Mouse (Mus musculus) lung, postnatal 0 days (tissue): ENCODE measurements around the gene Hist1h3a. TPM values are rescaled to one million over a fixed set of nuclear protein-coding genes. Genes with fewer than 3 reads are reported as not detected.

Experiments
- ATAC-seq: fragments of 200-750 bp; cut with Nextera tagmentation; 2 replicates; pipeline ENCODE4 v1.8.0; 2017; ENCODE audit warnings: moderate library complexity
- DNase-seq: peaks from one replicate; pipeline ENCODE4 v3.0.0-alpha.2; 2016; ENCODE audit warnings: low spot score
- H3K27ac ChIP-seq: fragments of 300-500 bp; sonication (generic); 2 replicates; pipeline ENCODE4 v1.5.1; 2014; ENCODE audit warnings: antibody characterized with exemption, mild to moderate bottlenecking, low read length, mixed read lengths
- H3K27me3 ChIP-seq: fragments of 300-500 bp; sonication (generic); replicated peaks from 2 replicates; pipeline ENCODE4 v1.6.1; 2014; ENCODE audit warnings: low read length, mixed read lengths; ENCODE audit not compliant: insufficient read depth
- H3K36me3 ChIP-seq: fragments of 300-500 bp; sonication (generic); 2 replicates; pipeline ENCODE4 v1.6.1; 2014; ENCODE audit warnings: low read length, mixed read lengths; ENCODE audit not compliant: insufficient read depth
- H3K4me1 ChIP-seq: fragments of 300-500 bp; sonication (generic); 2 replicates; pipeline ENCODE4 v1.6.1; 2014; ENCODE audit warnings: antibody characterized with exemption, low read depth, low read length, mixed read lengths; ENCODE audit not compliant: insufficient read depth
- H3K4me2 ChIP-seq: fragments of 300-500 bp; sonication (generic); replicated peaks from 2 replicates; pipeline ENCODE4 v1.6.1; 2014; ENCODE audit warnings: low read depth, mild to moderate bottlenecking, low read length, moderate library complexity, mixed read lengths
- H3K4me3 ChIP-seq: fragments of 300-500 bp; sonication (generic); 2 replicates; pipeline ENCODE4 v1.5.1; 2014; ENCODE audit warnings: low read depth, low read length
- H3K9ac ChIP-seq: fragments of 300-500 bp; sonication (generic); replicated peaks from 2 replicates; pipeline ENCODE4 v1.6.1; 2014; ENCODE audit warnings: low read depth, mild to moderate bottlenecking
- H3K9me3 ChIP-seq: fragments of 300-500 bp; sonication (generic); 2 replicates; pipeline ENCODE4 v1.6.1; 2016; ENCODE audit warnings: low read length, mixed read lengths
- CTCF ChIP-seq: IDR thresholded peaks from 2 replicates; pipeline ENCODE4 v1.5.1; 2016; ENCODE audit warnings: antibody characterized with exemption, mild to moderate bottlenecking
- EP300 ChIP-seq: IDR thresholded peaks from 2 replicates; pipeline ENCODE4 v1.6.1; 2016; ENCODE audit warnings: antibody characterized with exemption, mild to moderate bottlenecking, control low read depth
- WGBS: fragments of 180-500 bp; shearing (Covaris S2); extraction: QIAGEN DNeasy Blood & Tissue Kit; methylation state at CpG from one replicate; pipeline ENCODE4 v1.1.7; 2014; 5-methylcytosine and 5-hydroxymethylcytosine counted together
- polyA plus RNA-seq: library from polyadenylated mRNA; unstranded; fragments of >200 nt; fragmentation: Nextera tagmentation; extraction: Ambion mirVana; gene quantifications from 2 replicates; pipeline ENCODE4 v1.2.1, GENCODE M21; 2015

Gene Hist1h3a
- polyA plus RNA-seq, 1 experiment from 2014 or later: 1.7 TPM

DNA sequence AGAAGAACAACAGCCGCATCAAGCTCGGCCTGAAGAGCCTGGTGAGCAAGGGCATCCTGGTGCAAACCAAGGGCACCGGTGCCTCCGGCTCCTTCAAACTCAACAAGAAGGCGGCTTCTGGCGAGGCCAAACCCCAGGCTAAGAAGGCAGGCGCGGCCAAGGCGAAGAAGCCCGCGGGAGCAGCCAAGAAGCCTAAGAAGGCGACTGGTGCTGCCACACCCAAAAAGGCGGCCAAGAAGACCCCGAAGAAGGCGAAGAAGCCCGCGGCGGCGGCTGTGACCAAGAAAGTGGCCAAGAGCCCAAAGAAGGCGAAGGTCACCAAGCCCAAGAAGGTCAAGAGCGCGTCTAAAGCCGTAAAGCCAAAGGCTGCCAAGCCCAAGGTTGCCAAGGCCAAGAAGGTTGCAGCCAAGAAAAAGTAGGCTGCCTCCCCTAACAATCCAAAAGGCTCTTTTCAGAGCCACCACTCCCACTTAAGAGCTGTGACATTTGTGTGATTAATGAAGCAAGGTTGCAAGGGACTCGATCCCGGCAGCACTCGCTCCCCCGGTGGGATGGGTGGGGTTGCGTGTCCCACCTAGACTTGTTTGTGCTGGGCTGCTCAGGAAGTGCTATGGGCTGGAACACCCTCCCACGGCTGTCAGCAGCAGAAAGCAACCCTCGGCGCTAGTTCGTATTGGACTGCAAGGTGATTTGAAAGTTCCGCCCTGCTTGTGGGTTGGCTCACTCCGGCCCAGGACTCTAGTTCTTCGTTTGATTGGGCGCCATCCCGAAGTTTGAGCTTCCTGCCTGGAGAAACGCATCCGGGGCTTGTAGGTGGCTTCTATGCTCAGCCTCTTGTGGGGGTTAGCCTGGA, 22.9 kb downstream of the Hist1h3a start:
- H3K36me3 ChIP-seq: no peaks in the 10 kb centered on the region
- ATAC-seq (peak; percentile 85), DNase-seq (peak; percentile 98)
- peak overlapping the region; percentile 71 for H3K4me3 ChIP-seq
- WGBS: under 1% methylated on average over 39 of the region's 39 CpGs
- no peaks in the 10 kb centered on the region for H3K9me3 ChIP-seq
- TF ChIP-seq CTCF: no peak; the same call in none of the 2 replicates
- peak; percentile 59 for TF ChIP-seq EP300
- no peaks in the 10 kb centered on the region for H3K27me3 ChIP-seq
- no peaks in the 10 kb centered on the region for H3K4me1 ChIP-seq
- H3K4me2 ChIP-seq: peak overlapping the region; percentile 90
- H3K27ac ChIP-seq: peak overlapping the region; percentile 97
- peak overlapping the region; percentile 86 for H3K9ac ChIP-seq

DNA sequence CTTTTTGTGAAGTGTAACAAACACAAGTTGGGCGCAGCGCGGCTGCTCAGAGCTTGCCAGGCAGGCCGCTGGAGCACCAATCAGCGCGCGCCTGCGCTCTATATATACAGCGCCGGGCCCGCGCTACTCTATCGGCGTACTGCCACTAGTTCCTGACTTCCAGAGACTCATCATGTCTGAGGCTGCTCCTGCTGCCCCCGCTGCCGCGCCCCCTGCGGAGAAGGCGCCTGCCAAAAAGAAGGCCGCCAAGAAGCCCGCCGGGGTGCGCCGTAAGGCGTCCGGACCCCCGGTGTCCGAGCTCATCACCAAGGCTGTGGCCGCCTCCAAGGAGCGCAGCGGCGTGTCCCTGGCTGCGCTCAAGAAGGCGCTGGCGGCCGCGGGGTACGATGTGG, 23.5 kb downstream of the Hist1h3a start, which contains the start of gene Hist1h1c:
TSS of gene Hist1h1c (plus strand) at position 132 of the 392 bp plus-strand sequence.
- Histone ChIP-seq H3K27ac (peak within 1 kb of the TSS; percentile 97), H3K9me3 (no peaks in the 10 kb centered on the region), H3K9ac (peak within 1 kb of the TSS; percentile 86), H3K27me3 (no peaks in the 10 kb centered on the region), H3K36me3 (no peaks in the 10 kb centered on the region), H3K4me1 (no peaks in the 10 kb centered on the region), H3K4me3 (peak within 1 kb of the TSS; percentile 71), H3K4me2 (peak within 1 kb of the TSS; percentile 90)
- TF ChIP-seq CTCF (no peak; the same call in 1 of the 2 replicates), EP300 (no peak; the same call in 1 of the 2 replicates)
- DNase-seq (peak; percentile 96), ATAC-seq (peak; percentile 91)
- WGBS: 2% methylated on average over 30 of the region's 38 CpGs

GRCm38 (mm10) chr13:23738041-23738440, 24.1 kb downstream of the Hist1h3a start:
- TF ChIP-seq CTCF (no peak), EP300 (no peak)
- no peaks in the 10 kb centered on the region for H3K27me3 ChIP-seq
- H3K9ac ChIP-seq: peak overlapping the region; percentile 86
- DNase-seq: no peak
- no peaks in the 10 kb centered on the region for H3K36me3 ChIP-seq
- H3K27ac ChIP-seq: peak overlapping the region; percentile 97
- no peaks in the 10 kb centered on the region for H3K9me3 ChIP-seq
- peak overlapping the region; percentile 71; the same call in 1 of the 2 replicates for H3K4me3 ChIP-seq
- H3K4me2 ChIP-seq: peak overlapping the region; percentile 90
- WGBS: 23% methylated on average over 4 of the region's 4 CpGs
- ATAC-seq: no peak
- no peaks in the 10 kb centered on the region for H3K4me1 ChIP-seq

DNA sequence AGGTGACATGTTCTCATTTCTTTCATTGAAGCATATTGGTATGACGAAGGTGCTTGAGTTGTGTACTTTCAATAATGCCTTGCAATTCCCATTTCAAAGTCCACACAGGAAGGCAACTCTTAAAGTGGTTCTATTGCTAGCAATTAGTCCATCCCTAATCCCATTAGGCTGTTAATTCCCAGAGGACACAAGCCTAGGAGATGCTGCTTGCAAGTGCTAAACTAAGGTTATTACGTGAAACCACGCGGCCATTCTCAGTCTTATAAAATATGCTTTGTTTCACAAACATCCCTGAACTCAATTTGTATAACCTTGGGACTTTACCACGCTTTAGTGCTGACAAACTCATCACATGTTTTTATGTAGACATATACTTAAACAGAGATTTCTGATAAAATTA, 25.1 kb downstream of the Hist1h3a start:
- no peak for DNase-seq
- Histone ChIP-seq H3K9ac (no peak overlapping the region), H3K4me2 (no peak overlapping the region), H3K27ac (no peak overlapping the region), H3K9me3 (no peaks in the 10 kb centered on the region), H3K4me3 (no peak overlapping the region), H3K4me1 (no peaks in the 10 kb centered on the region), H3K36me3 (no peaks in the 10 kb centered on the region), H3K27me3 (no peaks in the 10 kb centered on the region)
- no peak for ATAC-seq
- TF ChIP-seq CTCF: no peak
- TF ChIP-seq EP300: no peak
- 90% methylated on average over 5 of the region's 5 CpGs for WGBS

DNA sequence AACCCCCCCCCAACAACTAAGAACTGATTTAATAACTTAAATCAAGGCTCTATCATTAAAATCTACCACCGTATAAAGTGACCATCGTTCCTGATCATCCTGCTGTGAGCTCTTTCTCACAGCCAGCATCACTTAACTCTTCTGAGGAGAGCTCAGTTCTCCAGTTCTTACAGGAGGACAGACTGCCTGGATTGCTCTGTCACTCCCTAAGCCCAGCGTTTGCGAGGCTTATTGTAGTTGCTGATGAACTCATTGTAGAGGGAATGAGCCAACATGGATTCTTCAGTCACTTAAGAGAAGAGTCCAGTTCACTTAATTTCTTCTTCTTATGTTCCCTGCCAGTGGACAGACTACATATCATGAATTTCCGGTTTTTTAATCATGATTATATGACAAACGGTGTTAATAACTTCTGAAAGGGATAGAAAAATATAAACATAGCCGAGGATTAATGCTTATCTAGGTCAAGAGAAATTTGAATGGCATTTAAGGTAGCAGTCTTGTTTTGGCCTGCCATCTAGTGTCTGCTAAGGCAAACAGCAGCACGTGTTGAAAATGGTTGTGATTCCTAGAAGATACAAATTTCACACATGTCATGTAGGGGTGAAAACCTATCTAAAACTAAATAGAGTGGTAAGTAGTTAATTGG, 29.9 kb downstream of the Hist1h3a start:
- WGBS: 24% methylated on average over 8 of the region's 8 CpGs
- H3K27ac ChIP-seq: no peak overlapping the region

GRCm38 (mm10) chr13:23730479-23730878, 31.7 kb downstream of the Hist1h3a start:
- no peak for TF ChIP-seq CTCF
- peak; percentile 48; the same call in 1 of the 2 replicates for TF ChIP-seq EP300
- Histone ChIP-seq H3K4me3 (no peak overlapping the region), H3K27me3 (no peaks in the 10 kb centered on the region), H3K9me3 (no peaks in the 10 kb centered on the region), H3K27ac (no peak overlapping the region), H3K4me2 (no peak overlapping the region), H3K9ac (no peak overlapping the region), H3K4me1 (0 out of 2 replicates have a peak, but pooled peaks cover 3% of the 10 kb centered on the region), H3K36me3 (no peaks in the 10 kb centered on the region)
- ATAC-seq (peak; percentile 86), DNase-seq (peak; percentile 87)
- 19% methylated on average over 8 of the region's 8 CpGs for WGBS

More for the DNA sequence above, 29.9 kb downstream of the Hist1h3a start:
- ATAC-seq (0 out of 2 replicates have a peak, but pooled peaks have one; percentile 42), DNase-seq (peak; percentile 86)
- Histone ChIP-seq H3K27me3 (no peaks in the 10 kb centered on the region), H3K4me3 (no peak overlapping the region), H3K36me3 (no peaks in the 10 kb centered on the region), H3K4me2 (no peak overlapping the region), H3K9me3 (no peaks in the 10 kb centered on the region), H3K9ac (no peak overlapping the region), H3K4me1 (0 out of 2 replicates have a peak, but pooled peaks cover 3% of the 10 kb centered on the region)
- TF ChIP-seq CTCF: peak; percentile 90
- no peak for TF ChIP-seq EP300
